Mouse (Mus musculus): ENCODE data around the gene Myef2. TPM values are rescaled to one million over a fixed set of nuclear protein-coding genes. Genes with fewer than 3 reads are reported as not detected.

Gene Myef2
- polyA plus RNA-seq, 1 experiment from 2014 or later, result 65.6 TPM

DNA sequence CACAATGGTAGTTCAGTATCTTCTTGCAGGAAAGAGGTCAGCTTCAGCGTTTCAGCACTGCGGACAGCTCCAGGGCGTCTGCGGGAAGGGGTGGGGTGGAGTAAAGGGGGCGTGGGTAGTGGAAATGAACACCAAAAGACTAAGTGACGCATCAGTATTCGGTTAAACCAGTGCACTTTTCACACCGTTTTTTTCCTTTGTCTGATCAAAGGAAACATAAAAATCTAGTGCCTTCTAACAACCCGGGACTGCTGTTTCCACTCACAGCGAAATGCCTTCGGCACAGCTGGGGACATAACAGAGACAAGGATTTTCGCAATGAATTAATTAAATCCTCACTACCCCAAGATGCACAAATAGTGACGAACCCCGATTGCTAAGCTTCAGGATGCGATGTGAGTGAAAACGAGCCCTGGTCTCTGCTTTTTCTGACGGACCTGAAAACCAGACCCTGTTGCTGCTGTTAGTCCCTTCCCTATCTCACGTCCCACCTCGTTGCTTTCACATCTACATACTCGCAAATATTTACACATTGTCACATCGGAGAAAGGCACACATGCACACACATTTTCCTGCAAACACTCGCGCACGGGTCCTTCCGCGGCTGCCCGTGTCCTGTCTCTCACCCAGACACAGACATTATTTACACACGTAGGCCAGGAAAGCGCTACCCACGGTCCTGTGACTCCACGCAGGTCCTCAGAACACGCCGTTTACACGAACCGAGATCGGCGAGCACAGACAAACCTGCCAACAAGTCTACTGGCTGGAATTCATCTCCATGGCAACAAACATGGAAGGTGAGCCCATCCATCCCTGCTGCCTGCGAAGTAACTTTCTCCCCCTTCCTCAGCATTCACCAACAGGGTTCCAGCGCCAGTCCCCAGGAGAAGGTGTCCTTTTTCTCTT is 12.7 kb upstream of the Myef2 start, which contains the start of gene Ctxn2:
Ctxn2 (plus strand) TSS at position 790 of the 909 bp plus-strand sequence.
- H3K27me3 ChIP-seq (ENCODE audit: control insufficient read depth, insufficient read depth, low read length), result 0 out of 2 replicates have a peak, but pooled peaks cover 4% of the 10 kb centered on the region
- WGBS, result 2% methylated on average over 39 of the region's 39 CpGs
- peak within 1 kb of the TSS; percentile 46 for H3K9ac ChIP-seq (ENCODE audit: low read length)
- no peak within 1 kb of the TSS for H3K27ac ChIP-seq (replicated peaks in 1 of 2; ENCODE audit: control insufficient read depth in 1 of 2, insufficient read depth in 1 of 2, low read depth in 2 of 2, low read length in 2 of 2)
- H3K4me3 ChIP-seq (ENCODE audit: control insufficient read depth in 1 of 2, insufficient read depth in 1 of 2, low read depth in 1 of 2, low read length in 2 of 2), result peak within 1 kb of the TSS; percentile 35
- no peaks in the 10 kb centered on the region for H3K36me3 ChIP-seq (ENCODE audit: control insufficient read depth, insufficient read depth, low read length)
- no peaks in the 10 kb centered on the region for H3K9me3 ChIP-seq (ENCODE audit: control insufficient read depth, low read length)
- H3K4me2 ChIP-seq (ENCODE audit: low read length), result peak within 1 kb of the TSS; percentile 96
- ATAC-seq (ENCODE audit: insufficient number of reproducible peaks, insufficient read depth, low FRiP score, low read depth), result no peak
- peaks cover 6 to 7% of the 10 kb centered on the region in 2 experiments; a peak in 3 of 4 replicates for H3K4me1 ChIP-seq (ENCODE audit: control insufficient read depth in 2 of 2, insufficient read depth in 2 of 2, low read length in 2 of 2)

DNA sequence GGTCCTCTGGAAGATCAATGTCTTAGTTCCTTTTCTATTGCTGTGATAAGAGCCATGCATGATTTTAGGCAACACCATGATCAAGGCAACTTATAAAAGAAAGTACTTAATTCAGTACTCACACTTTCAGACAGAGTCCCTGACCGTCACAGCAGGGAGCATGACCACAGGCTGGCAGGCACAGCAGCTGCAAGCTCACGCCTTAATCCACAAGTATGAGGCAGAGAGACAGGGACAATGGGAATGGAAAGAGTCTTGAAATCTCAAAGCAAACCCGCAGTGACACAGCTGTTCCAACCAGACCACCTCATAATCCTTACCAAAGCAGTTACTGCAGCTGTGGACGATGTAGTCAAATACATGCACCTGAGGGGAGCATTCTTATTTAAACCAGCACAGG is 10.7 kb upstream of the Myef2 start:
- Histone ChIP-seq H3K9me3 (ENCODE audit: control insufficient read depth, low read length) (no peaks in the 10 kb centered on the region), H3K9ac (ENCODE audit: low read length) (no peak overlapping the region), H3K36me3 (ENCODE audit: control insufficient read depth, insufficient read depth, low read length) (no peaks in the 10 kb centered on the region), H3K4me1 (ENCODE audit: control insufficient read depth in 2 of 2, insufficient read depth in 2 of 2, low read length in 2 of 2) (peaks cover 6 to 7% of the 10 kb centered on the region in 2 experiments; a peak in 3 of 4 replicates), H3K4me3 (ENCODE audit: control insufficient read depth in 1 of 2, insufficient read depth in 1 of 2, low read depth in 1 of 2, low read length in 2 of 2) (no peak overlapping the region), H3K4me2 (ENCODE audit: low read length) (no peak overlapping the region), H3K27me3 (ENCODE audit: control insufficient read depth, insufficient read depth, low read length) (0 out of 2 replicates have a peak, but pooled peaks cover 4% of the 10 kb centered on the region), H3K27ac (replicated peaks in 1 of 2; ENCODE audit: control insufficient read depth in 1 of 2, insufficient read depth in 1 of 2, low read depth in 2 of 2, low read length in 2 of 2) (no peak overlapping the region)
- WGBS, result 23% methylated on average over 4 of the region's 4 CpGs
- no peak for ATAC-seq (ENCODE audit: insufficient number of reproducible peaks, insufficient read depth, low FRiP score, low read depth)

DNA sequence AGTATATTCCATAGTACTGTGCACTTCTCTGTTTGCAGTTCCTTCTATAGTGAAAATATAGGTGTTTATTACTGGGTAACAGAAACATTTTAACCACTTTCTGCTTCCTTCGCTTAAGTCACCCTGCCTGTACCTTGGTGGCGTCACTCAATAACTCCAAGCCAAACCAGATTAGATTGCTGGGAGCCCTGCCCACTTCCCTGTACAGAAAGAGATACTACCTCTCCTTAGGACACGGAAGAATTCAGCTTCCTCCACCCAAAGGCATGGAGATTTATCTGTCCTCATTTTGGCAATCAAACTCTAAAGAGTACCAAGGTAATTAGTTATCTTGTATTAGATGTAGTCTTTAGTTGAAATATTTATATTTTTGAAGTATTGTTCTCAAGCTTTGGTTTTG is 3.3 kb upstream of the Myef2 start:
- no peak overlapping the region for H3K9ac ChIP-seq (ENCODE audit: low read length)
- no peaks in the 10 kb centered on the region for H3K36me3 ChIP-seq (ENCODE audit: control insufficient read depth, insufficient read depth, low read length)
- no peak for ATAC-seq (ENCODE audit: insufficient number of reproducible peaks, insufficient read depth, low FRiP score, low read depth)
- H3K27me3 ChIP-seq (ENCODE audit: control insufficient read depth, insufficient read depth, low read length), result no peaks in the 10 kb centered on the region
- WGBS, result 37% methylated on average over 3 of the region's 3 CpGs
- no peak overlapping the region for H3K27ac ChIP-seq (replicated peaks in 1 of 2; ENCODE audit: control insufficient read depth in 1 of 2, insufficient read depth in 1 of 2, low read depth in 2 of 2, low read length in 2 of 2)
- H3K4me2 ChIP-seq (ENCODE audit: low read length), result no peak overlapping the region
- H3K9me3 ChIP-seq (ENCODE audit: control insufficient read depth, low read length), result no peaks in the 10 kb centered on the region
- peaks cover 3 to 8% of the 10 kb centered on the region in 2 experiments; a peak in 3 of 4 replicates for H3K4me1 ChIP-seq (ENCODE audit: control insufficient read depth in 2 of 2, insufficient read depth in 2 of 2, low read length in 2 of 2)
- no peak overlapping the region for H3K4me3 ChIP-seq (ENCODE audit: control insufficient read depth in 1 of 2, insufficient read depth in 1 of 2, low read depth in 1 of 2, low read length in 2 of 2)

DNA sequence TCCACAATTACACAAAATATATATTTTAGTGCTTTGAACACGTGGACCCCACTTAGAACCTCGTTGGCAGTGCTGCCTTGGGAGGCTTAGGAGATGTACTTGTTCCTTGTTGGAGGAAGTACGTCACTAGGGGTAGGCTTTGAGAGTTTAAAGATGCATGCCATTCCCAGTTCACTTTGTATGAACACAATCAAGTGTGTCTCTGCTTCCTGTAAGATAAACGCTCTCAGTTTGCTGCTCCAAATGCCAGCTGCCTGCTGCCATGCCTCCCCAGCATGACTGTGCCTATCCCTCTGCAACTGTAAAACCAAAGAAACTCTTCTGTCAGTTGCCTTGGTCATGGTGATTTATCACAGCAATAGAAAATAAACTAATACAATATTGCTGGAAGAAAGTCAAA is 2.4 kb upstream of the Myef2 start:
- Histone ChIP-seq H3K4me1 (ENCODE audit: control insufficient read depth in 2 of 2, insufficient read depth in 2 of 2, low read length in 2 of 2) (peaks cover 3 to 17% of the 10 kb centered on the region in 2 experiments), H3K27ac (replicated peaks in 1 of 2; ENCODE audit: control insufficient read depth in 1 of 2, insufficient read depth in 1 of 2, low read depth in 2 of 2, low read length in 2 of 2) (no peak overlapping the region), H3K4me3 (ENCODE audit: control insufficient read depth in 1 of 2, insufficient read depth in 1 of 2, low read depth in 1 of 2, low read length in 2 of 2) (no peak overlapping the region), H3K36me3 (ENCODE audit: control insufficient read depth, insufficient read depth, low read length) (no peaks in the 10 kb centered on the region), H3K27me3 (ENCODE audit: control insufficient read depth, insufficient read depth, low read length) (no peaks in the 10 kb centered on the region), H3K9ac (ENCODE audit: low read length) (no peak overlapping the region), H3K9me3 (ENCODE audit: control insufficient read depth, low read length) (no peaks in the 10 kb centered on the region), H3K4me2 (ENCODE audit: low read length) (no peak overlapping the region)
- no peak for ATAC-seq (ENCODE audit: insufficient number of reproducible peaks, insufficient read depth, low FRiP score, low read depth)
- WGBS, result 23% methylated on average over 4 of the region's 4 CpGs

- H3K27me3 ChIP-seq (ENCODE audit: control insufficient read depth, insufficient read depth, low read length), result no peaks in the 10 kb centered on the region
- H3K4me3 ChIP-seq (ENCODE audit: control insufficient read depth in 1 of 2, insufficient read depth in 1 of 2, low read depth in 1 of 2, low read length in 2 of 2), result peak overlapping the region; percentile 82 to 87
- H3K4me2 ChIP-seq (ENCODE audit: low read length), result peak overlapping the region; percentile 77
- WGBS, result under 1% methylated on average over 33 of the region's 59 CpGs
- H3K9me3 ChIP-seq (ENCODE audit: control insufficient read depth, low read length), result no peaks in the 10 kb centered on the region
- peaks cover 3 to 29% of the 10 kb centered on the region in 2 experiments for H3K4me1 ChIP-seq (ENCODE audit: control insufficient read depth in 2 of 2, insufficient read depth in 2 of 2, low read length in 2 of 2)
- peak; percentile 73 for ATAC-seq (ENCODE audit: insufficient number of reproducible peaks, insufficient read depth, low FRiP score, low read depth)
- peak overlapping the region; percentile 96 for H3K9ac ChIP-seq (ENCODE audit: low read length)
- peak overlapping the region; percentile 75 to 90 for H3K27ac ChIP-seq (replicated peaks in 1 of 2; ENCODE audit: control insufficient read depth in 1 of 2, insufficient read depth in 1 of 2, low read depth in 2 of 2, low read length in 2 of 2)
- no peaks in the 10 kb centered on the region for H3K36me3 ChIP-seq (ENCODE audit: control insufficient read depth, insufficient read depth, low read length)
These were observed 611 bp downstream of the Myef2 start for GRCm38 (mm10) chr2:125122624-125123476.

- Histone ChIP-seq H3K4me3 (ENCODE audit: control insufficient read depth in 1 of 2, insufficient read depth in 1 of 2, low read depth in 1 of 2, low read length in 2 of 2) (peak overlapping the region; percentile 82 to 87; a peak in 3 of 4 replicates), H3K9ac (ENCODE audit: low read length) (peak overlapping the region; percentile 96), H3K27ac (replicated peaks in 1 of 2; ENCODE audit: control insufficient read depth in 1 of 2, insufficient read depth in 1 of 2, low read depth in 2 of 2, low read length in 2 of 2) (peak overlapping the region; percentile 75 to 90; a peak in 2 of 4 replicates), H3K36me3 (ENCODE audit: control insufficient read depth, insufficient read depth, low read length) (no peaks in the 10 kb centered on the region), H3K9me3 (ENCODE audit: control insufficient read depth, low read length) (no peaks in the 10 kb centered on the region), H3K27me3 (ENCODE audit: control insufficient read depth, insufficient read depth, low read length) (no peaks in the 10 kb centered on the region), H3K4me1 (ENCODE audit: control insufficient read depth in 2 of 2, insufficient read depth in 2 of 2, low read length in 2 of 2) (peaks cover 3 to 29% of the 10 kb centered on the region in 2 experiments), H3K4me2 (ENCODE audit: low read length) (peak overlapping the region; percentile 77)
- ATAC-seq (ENCODE audit: insufficient number of reproducible peaks, insufficient read depth, low FRiP score, low read depth), result no peak
- WGBS, result 10% methylated on average over 4 of the region's 4 CpGs
These were observed 1.2 kb downstream of the Myef2 start for GRCm38 (mm10) chr2:125122288-125122623.

GRCm38 (mm10) chr2:125119381-125120110 is 3.9 kb downstream of the Myef2 start:
- 55% methylated on average over 6 of the region's 6 CpGs for WGBS
- Histone ChIP-seq H3K9ac (ENCODE audit: low read length) (no peak overlapping the region), H3K9me3 (ENCODE audit: control insufficient read depth, low read length) (no peaks in the 10 kb centered on the region), H3K27me3 (ENCODE audit: control insufficient read depth, insufficient read depth, low read length) (no peaks in the 10 kb centered on the region), H3K4me1 (ENCODE audit: control insufficient read depth in 2 of 2, insufficient read depth in 2 of 2, low read length in 2 of 2) (peaks cover 3 to 29% of the 10 kb centered on the region in 2 experiments), H3K27ac (replicated peaks in 1 of 2; ENCODE audit: control insufficient read depth in 1 of 2, insufficient read depth in 1 of 2, low read depth in 2 of 2, low read length in 2 of 2) (0 out of 4 replicates have a peak overlapping the region, but pooled peaks of 1 of the 2 experiments have one; percentile 23), H3K36me3 (ENCODE audit: control insufficient read depth, insufficient read depth, low read length) (peaks cover 18% of the 10 kb centered on the region), H3K4me3 (ENCODE audit: control insufficient read depth in 1 of 2, insufficient read depth in 1 of 2, low read depth in 1 of 2, low read length in 2 of 2) (no peak overlapping the region), H3K4me2 (ENCODE audit: low read length) (no peak overlapping the region)
- ATAC-seq (ENCODE audit: insufficient number of reproducible peaks, insufficient read depth, low FRiP score, low read depth), result no peak

All from heart, embryonic 14.5 days (tissue).